Mouse (Mus musculus): Measurements from ENCODE around the gene Grik4. TPM values are rescaled to one million over a fixed set of nuclear protein-coding genes. Genes with fewer than 3 reads are reported as not detected.

Grik4 gene
- polyA plus RNA-seq, 1 experiment from 2014 or later = 2.5 TPM

GRCm38 (mm10) chr9:42948381-42948780 lies 4.1 kb upstream of the Grik4 start:
- Histone ChIP-seq H3K36me3 (ENCODE audit: control insufficient read depth, insufficient read depth, low read length) (no peaks in the 10 kb centered on the region), H3K4me1 (ENCODE audit: control insufficient read depth, insufficient read depth, low read length) (0 out of 2 replicates have a peak, but pooled peaks cover under 1% of the 10 kb centered on the region), H3K9me3 (ENCODE audit: control insufficient read depth, low read length) (no peaks in the 10 kb centered on the region), H3K4me2 (ENCODE audit: low read depth) (no peak overlapping the region), H3K9ac (ENCODE audit: low read length) (no peak overlapping the region), H3K27me3 (ENCODE audit: control insufficient read depth, insufficient read depth, low read length) (peaks cover under 1% of the 10 kb centered on the region; the same call in 1 of the 2 replicates), H3K4me3 (ENCODE audit: low read depth, low read length) (no peak overlapping the region), H3K27ac (ENCODE audit: low read depth, low read length) (no peak overlapping the region)
- DNase-seq (ENCODE audit: low spot score) (no peak), ATAC-seq (ENCODE audit: insufficient read depth, low FRiP score, low TSS enrichment) (no peak)
- WGBS = 70% methylated on average over 1 of the region's 1 CpGs

GRCm38 (mm10) chr9:42945174-42945573 lies 881 bp upstream of the Grik4 start:
- ATAC-seq (ENCODE audit: insufficient read depth, low FRiP score, low TSS enrichment) = no peak
- 64% methylated on average over 7 of the region's 7 CpGs for WGBS
- H3K4me3 ChIP-seq (ENCODE audit: low read depth, low read length) = no peak overlapping the region
- no peak for DNase-seq (ENCODE audit: low spot score)
- H3K9me3 ChIP-seq (ENCODE audit: control insufficient read depth, low read length) = no peaks in the 10 kb centered on the region
- peaks cover 6% of the 10 kb centered on the region; the same call in 1 of the 2 replicates for H3K27me3 ChIP-seq (ENCODE audit: control insufficient read depth, insufficient read depth, low read length)
- H3K4me2 ChIP-seq (ENCODE audit: low read depth) = no peak overlapping the region
- no peak overlapping the region for H3K27ac ChIP-seq (ENCODE audit: low read depth, low read length)
- no peaks in the 10 kb centered on the region for H3K36me3 ChIP-seq (ENCODE audit: control insufficient read depth, insufficient read depth, low read length)
- 0 out of 2 replicates have a peak, but pooled peaks cover 4% of the 10 kb centered on the region for H3K4me1 ChIP-seq (ENCODE audit: control insufficient read depth, insufficient read depth, low read length)
- H3K9ac ChIP-seq (ENCODE audit: low read length) = no peak overlapping the region

- Histone ChIP-seq H3K4me2 (ENCODE audit: low read depth) (peak overlapping the region; percentile 95), H3K9me3 (ENCODE audit: control insufficient read depth, low read length) (no peaks in the 10 kb centered on the region), H3K36me3 (ENCODE audit: control insufficient read depth, insufficient read depth, low read length) (no peaks in the 10 kb centered on the region), H3K4me3 (ENCODE audit: low read depth, low read length) (peak overlapping the region; percentile 69), H3K9ac (ENCODE audit: low read length) (peak overlapping the region; percentile 77), H3K27me3 (ENCODE audit: control insufficient read depth, insufficient read depth, low read length) (peaks cover 6% of the 10 kb centered on the region; the same call in 1 of the 2 replicates), H3K4me1 (ENCODE audit: control insufficient read depth, insufficient read depth, low read length) (0 out of 2 replicates have a peak, but pooled peaks cover 4% of the 10 kb centered on the region), H3K27ac (ENCODE audit: low read depth, low read length) (no peak overlapping the region)
- ATAC-seq (ENCODE audit: insufficient read depth, low FRiP score, low TSS enrichment) (peak; percentile 94), DNase-seq (ENCODE audit: low spot score) (peak; percentile 94)
- WGBS = under 1% methylated on average over 52 of the region's 52 CpGs
These were observed 278 bp upstream of the Grik4 start for GRCm38 (mm10) chr9:42944536-42945006.

- H3K4me1 ChIP-seq (ENCODE audit: control insufficient read depth, insufficient read depth, low read length) = 0 out of 2 replicates have a peak, but pooled peaks cover 4% of the 10 kb centered on the region
- peaks cover 6% of the 10 kb centered on the region; the same call in 1 of the 2 replicates for H3K27me3 ChIP-seq (ENCODE audit: control insufficient read depth, insufficient read depth, low read length)
- no peak overlapping the region for H3K27ac ChIP-seq (ENCODE audit: low read depth, low read length)
- DNase-seq (ENCODE audit: low spot score) (peak; percentile 43), ATAC-seq (ENCODE audit: insufficient read depth, low FRiP score, low TSS enrichment) (0 out of 2 replicates have a peak, but pooled peaks have one; percentile 13)
- 3% methylated on average over 9 of the region's 9 CpGs for WGBS
- H3K4me3 ChIP-seq (ENCODE audit: low read depth, low read length) = peak overlapping the region; percentile 69
- H3K36me3 ChIP-seq (ENCODE audit: control insufficient read depth, insufficient read depth, low read length) = no peaks in the 10 kb centered on the region
- peak overlapping the region; percentile 95 for H3K4me2 ChIP-seq (ENCODE audit: low read depth)
- H3K9me3 ChIP-seq (ENCODE audit: control insufficient read depth, low read length) = no peaks in the 10 kb centered on the region
- H3K9ac ChIP-seq (ENCODE audit: low read length) = peak overlapping the region; percentile 77
These were observed 1.2 kb downstream of the Grik4 start for GRCm38 (mm10) chr9:42943057-42943529.

- H3K9ac ChIP-seq (ENCODE audit: low read length) = no peak overlapping the region
- WGBS = 57% methylated on average over 4 of the region's 4 CpGs
- H3K4me1 ChIP-seq (ENCODE audit: control insufficient read depth, insufficient read depth, low read length) = 0 out of 2 replicates have a peak, but pooled peaks cover 4% of the 10 kb centered on the region
- no peak overlapping the region for H3K4me2 ChIP-seq (ENCODE audit: low read depth)
- no peak overlapping the region for H3K4me3 ChIP-seq (ENCODE audit: low read depth, low read length)
- H3K9me3 ChIP-seq (ENCODE audit: control insufficient read depth, low read length) = no peaks in the 10 kb centered on the region
- peaks cover 6% of the 10 kb centered on the region; the same call in 1 of the 2 replicates for H3K27me3 ChIP-seq (ENCODE audit: control insufficient read depth, insufficient read depth, low read length)
- no peak for ATAC-seq (ENCODE audit: insufficient read depth, low FRiP score, low TSS enrichment)
- H3K27ac ChIP-seq (ENCODE audit: low read depth, low read length) = no peak overlapping the region
- H3K36me3 ChIP-seq (ENCODE audit: control insufficient read depth, insufficient read depth, low read length) = no peaks in the 10 kb centered on the region
- no peak for DNase-seq (ENCODE audit: low spot score)
These were observed 2.1 kb downstream of the Grik4 start for GRCm38 (mm10) chr9:42942148-42942547.

GRCm38 (mm10) chr9:42932146-42932545 lies 12.1 kb downstream of the Grik4 start:
- WGBS = 58% methylated on average over 7 of the region's 7 CpGs
- no peak for ATAC-seq (ENCODE audit: insufficient read depth, low FRiP score, low TSS enrichment)
- no peak overlapping the region for H3K4me3 ChIP-seq (ENCODE audit: low read depth, low read length)

GRCm38 (mm10) chr9:42927498-42927897 lies 16.8 kb downstream of the Grik4 start:
- H3K36me3 ChIP-seq (ENCODE audit: control insufficient read depth, insufficient read depth, low read length) = no peaks in the 10 kb centered on the region
- no peaks in the 10 kb centered on the region for H3K27me3 ChIP-seq (ENCODE audit: control insufficient read depth, insufficient read depth, low read length)
- H3K27ac ChIP-seq (ENCODE audit: low read depth, low read length) = no peak overlapping the region
- ATAC-seq (ENCODE audit: insufficient read depth, low FRiP score, low TSS enrichment) = no peak
- H3K9me3 ChIP-seq (ENCODE audit: control insufficient read depth, low read length) = no peaks in the 10 kb centered on the region
- 54% methylated on average over 10 of the region's 10 CpGs for WGBS
- no peak overlapping the region for H3K9ac ChIP-seq (ENCODE audit: low read length)
- H3K4me3 ChIP-seq (ENCODE audit: low read depth, low read length) = no peak overlapping the region
- no peak overlapping the region for H3K4me2 ChIP-seq (ENCODE audit: low read depth)
- H3K4me1 ChIP-seq (ENCODE audit: control insufficient read depth, insufficient read depth, low read length) = no peaks in the 10 kb centered on the region
- DNase-seq (ENCODE audit: low spot score) = peak; percentile 47

More at GRCm38 (mm10) chr9:42932146-42932545, 12.1 kb downstream of the Grik4 start:
- Histone ChIP-seq H3K27me3 (ENCODE audit: control insufficient read depth, insufficient read depth, low read length) (no peaks in the 10 kb centered on the region), H3K4me1 (ENCODE audit: control insufficient read depth, insufficient read depth, low read length) (no peaks in the 10 kb centered on the region), H3K27ac (ENCODE audit: low read depth, low read length) (no peak overlapping the region), H3K36me3 (ENCODE audit: control insufficient read depth, insufficient read depth, low read length) (no peaks in the 10 kb centered on the region), H3K9me3 (ENCODE audit: control insufficient read depth, low read length) (no peaks in the 10 kb centered on the region), H3K9ac (ENCODE audit: low read length) (no peak overlapping the region), H3K4me2 (ENCODE audit: low read depth) (no peak overlapping the region)
- no peak for DNase-seq (ENCODE audit: low spot score)

- H3K4me2 ChIP-seq (ENCODE audit: low read depth) = no peak overlapping the region
- no peak overlapping the region for H3K4me3 ChIP-seq (ENCODE audit: low read depth, low read length)
- WGBS = 87% methylated on average over 6 of the region's 6 CpGs
- no peaks in the 10 kb centered on the region for H3K9me3 ChIP-seq (ENCODE audit: control insufficient read depth, low read length)
- H3K36me3 ChIP-seq (ENCODE audit: control insufficient read depth, insufficient read depth, low read length) = no peaks in the 10 kb centered on the region
- no peak overlapping the region for H3K9ac ChIP-seq (ENCODE audit: low read length)
- no peak for ATAC-seq (ENCODE audit: insufficient read depth, low FRiP score, low TSS enrichment)
- H3K27me3 ChIP-seq (ENCODE audit: control insufficient read depth, insufficient read depth, low read length) = no peaks in the 10 kb centered on the region
- DNase-seq (ENCODE audit: low spot score) = no peak
- no peaks in the 10 kb centered on the region for H3K4me1 ChIP-seq (ENCODE audit: control insufficient read depth, insufficient read depth, low read length)
- H3K27ac ChIP-seq (ENCODE audit: low read depth, low read length) = no peak overlapping the region
These were observed 17.7 kb downstream of the Grik4 start for GRCm38 (mm10) chr9:42926564-42926963.

GRCm38 (mm10) chr9:42921830-42922229 lies 22.5 kb downstream of the Grik4 start:
- H3K9ac ChIP-seq (ENCODE audit: low read length) = no peak overlapping the region
- H3K4me3 ChIP-seq (ENCODE audit: low read depth, low read length) = no peak overlapping the region
- ATAC-seq (ENCODE audit: insufficient read depth, low FRiP score, low TSS enrichment) = no peak
- H3K36me3 ChIP-seq (ENCODE audit: control insufficient read depth, insufficient read depth, low read length) = no peaks in the 10 kb centered on the region
- DNase-seq (ENCODE audit: low spot score) = no peak
- WGBS = 75% methylated on average over 4 of the region's 4 CpGs
- no peaks in the 10 kb centered on the region for H3K27me3 ChIP-seq (ENCODE audit: control insufficient read depth, insufficient read depth, low read length)
- H3K4me2 ChIP-seq (ENCODE audit: low read depth) = no peak overlapping the region
- H3K27ac ChIP-seq (ENCODE audit: low read depth, low read length) = no peak overlapping the region
- H3K4me1 ChIP-seq (ENCODE audit: control insufficient read depth, insufficient read depth, low read length) = no peaks in the 10 kb centered on the region
- H3K9me3 ChIP-seq (ENCODE audit: control insufficient read depth, low read length) = no peaks in the 10 kb centered on the region
